Comparison of ENCODE assay signal across 17 mouse cellular contexts in the genomic region with DNA sequence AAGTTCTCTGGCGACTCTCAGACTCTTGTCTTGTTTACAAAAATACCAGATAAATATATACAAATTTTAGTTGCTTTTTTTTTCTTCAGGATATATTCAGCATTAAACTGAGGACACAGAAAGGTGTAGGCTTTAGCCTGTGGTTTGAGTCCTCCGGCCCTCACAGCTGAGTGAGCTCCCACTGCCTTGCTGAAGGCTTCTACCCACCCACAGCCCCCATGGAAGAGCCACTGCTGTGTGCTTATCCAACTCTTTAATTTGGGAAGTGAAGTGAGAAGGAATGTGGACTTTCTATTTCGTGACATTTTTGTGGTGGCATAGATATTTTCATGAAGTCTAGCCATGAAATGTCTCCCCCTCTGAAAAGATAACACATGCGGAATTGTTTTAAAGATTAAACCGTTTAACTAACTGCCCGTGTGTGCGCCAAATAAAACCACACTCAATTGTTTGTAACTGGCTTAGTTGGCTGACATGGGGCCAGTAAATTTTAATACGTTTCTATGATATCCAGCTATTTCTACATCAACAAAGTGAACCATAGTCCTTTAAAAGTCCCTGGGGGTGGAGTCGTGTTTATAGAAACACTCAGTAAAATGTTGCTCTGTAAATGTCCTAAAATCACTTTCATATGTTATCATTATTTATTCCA.
DNase-seq lines count a peak whose midpoint lies in the region; ATAC-seq and TF ChIP-seq lines count a peak whose summit lies in the region.
"Had no signal": no experiment of that assay in that cellular context is flagged by ENCODE, and none has a peak within 500 bp of the region (broad histone marks: within the 10 kb centered on the region; RNA-seq: fewer than 3 reads in every experiment).

No protein-coding gene starts in this region.

- H3K4me3 ChIP-seq in heart, embryonic 15.5 days, result no peak overlapping the region
- no peak overlapping the region for H3K4me3 ChIP-seq in lung, embryonic 16.5 days (ENCODE audit: low read length)
- no peak overlapping the region for H3K4me3 ChIP-seq in stomach, postnatal 0 days (ENCODE audit: low read depth, low read length)
- H3K4me3 ChIP-seq: gastrocnemius, adult 2 months; heart, adult 2 months; neural tube, embryonic 13.5 days had no signal

- 0 out of 2 replicates have a peak, but pooled peaks cover 4% of the 10 kb centered on the region for H3K4me1 ChIP-seq in heart, embryonic 15.5 days (replicated peaks)
- H3K4me1 ChIP-seq in lung, embryonic 16.5 days (replicated peaks; ENCODE audit: control insufficient read depth, insufficient read depth, low read length), result peaks cover 4% of the 10 kb centered on the region; the same call in 1 of the 2 replicates
- H3K4me1 ChIP-seq in stomach, postnatal 0 days (replicated peaks; ENCODE audit: control insufficient read depth, insufficient read depth), result no peaks in the 10 kb centered on the region
- H3K4me1 ChIP-seq: neural tube, embryonic 13.5 days had no signal

- 68% methylated on average over 9 of the region's 9 CpGs for WGBS in heart, embryonic 15.5 days
- WGBS in lung, embryonic 16.5 days, result 43% methylated on average over 9 of the region's 9 CpGs
- 49% methylated on average over 9 of the region's 9 CpGs for WGBS in stomach, postnatal 0 days

- DNase-seq in heart, postnatal 36 days, result no peak
- DNase-seq in lung, postnatal 4 days, result no peak
- DNase-seq in fibroblast of lung, adult 2 months (ENCODE audit: low read depth), result peak; percentile 57
- no peak for DNase-seq in stomach, postnatal 0 days (ENCODE audit: low spot score)
- DNase-seq in layer of hippocampus, postnatal 25 days (ENCODE audit: extremely low spot score in 1 of 2, low spot score in 1 of 2), result no peak
- DNase-seq in cerebellum, postnatal 25 days, result no peak
- DNase-seq: cerebellum, adult 9-11 months; gastrocnemius, adult 2 months; heart, adult 2 months; kidney, adult 18-20 months; right cerebral cortex, postnatal 14 days had no signal

- H3K9ac ChIP-seq in heart, embryonic 15.5 days, result no peak overlapping the region
- H3K9ac ChIP-seq in lung, embryonic 16.5 days (ENCODE audit: low read length), result no peak overlapping the region
- no peak overlapping the region for H3K9ac ChIP-seq in stomach, postnatal 0 days (ENCODE audit: low read length)
- H3K9ac ChIP-seq: hindbrain, embryonic 14.5 days; neural tube, embryonic 13.5 days had no signal

- intact Hi-C loops in heart, postnatal 36 days (cut with DNase I), result no loop called here

- no peaks in the 10 kb centered on the region for H3K27me3 ChIP-seq in heart, embryonic 15.5 days
- no peaks in the 10 kb centered on the region for H3K27me3 ChIP-seq in lung, embryonic 16.5 days (ENCODE audit: control insufficient read depth, insufficient read depth, low read depth, low read length)
- no peaks in the 10 kb centered on the region for H3K27me3 ChIP-seq in stomach, postnatal 0 days (ENCODE audit: control insufficient read depth, insufficient read depth, low read length)
- H3K27me3 ChIP-seq: neural tube, embryonic 13.5 days had no signal

- no peak overlapping the region for H3K4me2 ChIP-seq in heart, embryonic 15.5 days
- no peak overlapping the region for H3K4me2 ChIP-seq in lung, embryonic 16.5 days (ENCODE audit: low read depth, low read length)
- H3K4me2 ChIP-seq in stomach, postnatal 0 days (replicated peaks; ENCODE audit: low read depth), result no peak overlapping the region; the same call in 1 of the 2 replicates
- H3K4me2 ChIP-seq: hindbrain, embryonic 14.5 days; liver, embryonic 11.5 days; neural tube, embryonic 13.5 days had no signal

- ATAC-seq in heart, embryonic 15.5 days (replicated peaks; ENCODE audit: insufficient number of reproducible peaks, insufficient read depth, low FRiP score, low read depth), result no peak
- peak; percentile 46 for ATAC-seq in lung, embryonic 16.5 days (ENCODE audit: low read depth)
- ATAC-seq in stomach, postnatal 0 days (ENCODE audit: low FRiP score, low TSS enrichment), result no peak
- ATAC-seq: lung, postnatal 0 days had no signal

- no peak for TF ChIP-seq CTCF in stomach, postnatal 0 days (IDR thresholded peaks at IDR 0.05; ENCODE audit: low read depth)

- peak overlapping the region; percentile 17; the same call in 1 of the 2 replicates for H3K27ac ChIP-seq in heart, embryonic 15.5 days
- H3K27ac ChIP-seq in lung, embryonic 16.5 days (ENCODE audit: low read length), result peak overlapping the region; percentile 77
- H3K27ac ChIP-seq in stomach, postnatal 0 days (replicated peaks), result 0 out of 2 replicates have a peak overlapping the region, but pooled peaks have one; percentile 20
- H3K27ac ChIP-seq: gastrocnemius, adult 2 months; heart, adult 2 months; hindbrain, embryonic 14.5 days; neural tube, embryonic 13.5 days had no signal

- H3K36me3 ChIP-seq in heart, embryonic 15.5 days, result no peaks in the 10 kb centered on the region
- no peaks in the 10 kb centered on the region for H3K36me3 ChIP-seq in lung, embryonic 16.5 days (ENCODE audit: control insufficient read depth, insufficient read depth, low read length)
- no peaks in the 10 kb centered on the region for H3K36me3 ChIP-seq in stomach, postnatal 0 days (ENCODE audit: control insufficient read depth, insufficient read depth, low read length)
- H3K36me3 ChIP-seq: neural tube, embryonic 13.5 days had no signal

- no peaks in the 10 kb centered on the region for H3K9me3 ChIP-seq in heart, embryonic 15.5 days (replicated peaks)
- no peaks in the 10 kb centered on the region for H3K9me3 ChIP-seq in lung, embryonic 16.5 days (ENCODE audit: control insufficient read depth, low read length)
- H3K9me3 ChIP-seq in stomach, postnatal 0 days (ENCODE audit: control insufficient read depth, low read length), result no peaks in the 10 kb centered on the region
- H3K9me3 ChIP-seq: neural tube, embryonic 13.5 days had no signal

- no peak for TF ChIP-seq EP300 in stomach, postnatal 0 days (optimal IDR thresholded peaks at IDR 0.05)

Comparison
In these comparisons a context has a peak if more than half of its experiments do, and no peak if none do; other contexts are left out.
1. H3K27ac ChIP-seq: peak in every context shown above with its lines; median percentile 77 in lung, embryonic 16.5 days; 20 in stomach, postnatal 0 days; 17 in heart, embryonic 15.5 days.